Mouse (Mus musculus) brain, embryonic 14.5 days (tissue): ENCODE measurements around the gene 2210407C18Rik.

Experiments
- CTCF ChIP-seq: fragments of 200-500 bp; IDR thresholded peaks from 2 replicates; pipeline ENCODE4 v1.5.1; 2012; ENCODE audit warnings: inconsistent platforms, mild to moderate bottlenecking, moderate library complexity, borderline replicate concordance; ENCODE audit not compliant: insufficient read depth, insufficient read length; ENCODE audit errors: extremely low read depth
- POLR2A ChIP-seq: fragments of 200-500 bp; IDR thresholded peaks from 2 replicates; pipeline ENCODE4 v1.6.1; 2012; ENCODE audit warnings: mild to moderate bottlenecking, inconsistent platforms, borderline replicate concordance; ENCODE audit not compliant: poor library complexity, insufficient read depth, insufficient read length, severe bottlenecking; ENCODE audit errors: extremely low read depth

DNA sequence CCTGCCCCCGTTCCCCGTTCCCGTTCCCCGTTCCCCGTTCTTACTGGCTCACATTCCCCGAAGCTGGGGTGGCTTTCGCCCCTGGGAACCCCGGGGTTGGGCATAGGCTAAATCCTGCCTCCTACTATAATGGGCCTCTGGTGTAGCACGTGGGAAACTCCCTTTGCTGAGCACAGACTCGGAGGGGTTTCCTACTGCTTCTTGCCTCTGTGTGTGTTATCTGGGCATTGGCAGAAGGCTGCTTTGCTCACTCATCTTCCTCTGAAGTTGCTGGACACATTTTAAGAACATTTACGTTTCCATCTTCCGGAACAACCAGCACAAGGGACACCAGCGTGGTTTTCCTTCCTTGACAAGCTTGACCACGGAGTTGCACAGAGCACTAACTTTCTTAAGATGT lies 25.2 kb upstream of the 2210407C18Rik start:
- no peak for TF ChIP-seq POLR2A
- no peak for TF ChIP-seq CTCF
